Mouse (Mus musculus) liver, postnatal 0 days (tissue): ENCODE measurements at regions not wholly inside any gene's neighbourhood (a gene's known extent, or its start where the extent isn't known, plus 50 kb on each side); places are given as distances from the start of the nearest gene placed in this dataset.

Experiments used
- CTCF ChIP-seq: sonication (generic); IDR thresholded peaks from 2 replicates; pipeline ENCODE4 v1.5.1; 2016; ENCODE audit warnings: antibody characterized with exemption, low read depth
- EP300 ChIP-seq: IDR thresholded peaks from 2 replicates; pipeline ENCODE4 v1.6.1; 2016; ENCODE audit warnings: antibody characterized with exemption, low read depth, mild to moderate bottlenecking

DNA sequence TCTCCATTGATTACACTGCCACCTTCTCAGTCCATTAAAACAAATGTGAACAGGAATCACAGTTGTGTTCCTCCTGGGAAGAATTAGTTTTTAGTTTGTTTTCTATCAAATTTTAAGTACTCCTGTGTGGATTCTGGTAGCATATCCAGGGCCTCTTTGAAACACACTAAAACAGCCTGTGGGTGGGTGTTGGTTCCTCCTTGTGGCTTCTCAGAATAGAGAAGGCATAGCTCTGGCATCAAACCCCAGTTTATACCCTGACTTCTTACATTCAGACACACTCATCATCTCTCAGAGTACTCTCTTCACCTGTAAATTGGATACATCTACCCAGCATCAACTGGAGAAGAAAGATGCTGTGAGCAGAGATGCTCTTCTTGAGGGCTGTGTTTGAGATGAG is 265.7 kb upstream of the Irx4 start:
- TF ChIP-seq EP300 (no peak), CTCF (no peak)
